Mouse (Mus musculus): Measurements from ENCODE around the gene Wdr46.
"Not testable (repeated sequence)": the region's sequence is repeated elsewhere in the genome, so short reads cannot be mapped to it uniquely, and the experiment has no call there.

Gene Wdr46
- long read RNA-seq, experiment 1, transcript Wdr46-201 (15 exons, 2,229 nt), result major isoform, 13 of 15 reads
- long read RNA-seq, experiment 1, partial matches to known transcripts, result 1 of 15 reads
- long read RNA-seq, experiment 1, other reads (novel, unspliced or antisense), result 1 of 15 reads
- long read RNA-seq, experiment 2, transcript Wdr46-201 (15 exons, 2,229 nt), result major isoform, 16 of 19 reads
- long read RNA-seq, experiment 2, partial matches to known transcripts, result 3 of 19 reads
- long read RNA-seq, experiment 2, other reads (novel, unspliced or antisense), result 0 of 19 reads

DNA sequence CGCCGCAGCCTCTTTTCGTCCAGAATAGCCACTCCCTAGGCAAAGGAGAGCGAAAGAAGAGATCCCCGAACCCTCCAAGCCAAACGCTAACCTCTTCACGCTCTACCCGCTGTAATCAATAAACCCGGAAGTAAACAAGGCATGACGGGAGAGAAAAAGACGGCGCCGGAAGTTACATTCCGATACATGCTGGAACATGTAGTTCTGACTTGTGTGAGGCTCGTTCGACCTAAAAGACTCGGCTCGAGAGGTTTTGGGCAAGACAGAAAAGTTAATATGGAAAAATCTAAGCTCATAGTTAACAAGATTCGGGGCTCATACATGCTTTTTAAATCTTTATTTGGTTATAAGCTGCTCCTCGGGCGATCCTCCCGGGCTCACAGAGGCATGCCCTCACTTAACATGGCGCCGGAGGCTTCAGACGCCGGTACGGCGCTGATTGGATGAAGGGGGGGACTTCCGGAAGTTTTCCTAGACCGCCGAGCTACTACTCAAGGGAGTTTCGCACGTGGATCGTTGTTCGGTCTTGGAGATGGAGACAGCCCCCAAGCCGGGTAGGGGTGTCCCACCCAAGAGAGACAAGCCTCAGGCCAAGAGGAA is at the start of gene Wdr46, which contains the start of gene Pfdn6:
Gene Wdr46, plus strand, starts transcription at position 455 of the 600 bp plus-strand sequence.
Gene Pfdn6, minus strand, starts transcription at position 138 of the 600 bp plus-strand sequence.
- intact Hi-C loops (cut with DNase I), result no loop called here

DNA sequence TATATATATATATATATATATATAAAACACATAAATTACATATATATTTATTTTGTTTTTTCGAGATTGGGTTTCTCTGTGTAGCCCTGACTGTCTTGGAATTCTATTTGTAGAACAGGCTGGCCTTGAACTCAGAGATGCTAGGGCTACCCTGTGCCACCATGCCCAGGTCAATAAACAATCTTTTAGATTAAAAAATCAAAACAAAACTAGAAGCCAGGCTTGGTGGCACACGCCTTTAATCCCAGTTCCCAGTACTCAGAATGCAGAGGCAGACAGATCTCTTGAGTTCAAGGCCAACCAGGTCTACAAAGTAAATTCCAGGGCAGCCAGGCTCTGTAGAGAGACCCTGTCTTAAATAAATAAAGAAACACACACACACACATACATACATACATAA is 49.1 kb upstream of the Wdr46 start:
- intact Hi-C loops (cut with DNase I), result no loop called here

DNA sequence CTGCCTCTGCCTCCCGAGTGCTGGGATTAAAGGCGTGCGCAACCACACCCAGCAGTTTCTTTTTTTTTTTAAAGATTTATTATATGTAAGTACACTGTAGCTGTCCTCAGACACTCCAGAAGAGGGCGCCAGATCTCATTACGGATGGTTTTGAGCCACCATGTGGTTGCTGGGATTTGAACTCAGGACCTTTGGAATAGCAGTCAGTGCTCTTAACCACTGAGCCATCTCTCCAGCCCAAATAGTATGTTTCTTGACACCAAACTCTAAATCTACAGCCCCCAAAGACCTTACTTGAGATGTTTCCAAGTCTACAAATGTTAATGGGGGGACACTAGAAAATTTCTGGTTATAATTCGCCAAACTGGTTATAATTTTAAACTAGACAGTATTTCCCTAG is 48.6 kb upstream of the Wdr46 start:
- intact Hi-C loops (cut with DNase I), result not testable (repeated sequence)

DNA sequence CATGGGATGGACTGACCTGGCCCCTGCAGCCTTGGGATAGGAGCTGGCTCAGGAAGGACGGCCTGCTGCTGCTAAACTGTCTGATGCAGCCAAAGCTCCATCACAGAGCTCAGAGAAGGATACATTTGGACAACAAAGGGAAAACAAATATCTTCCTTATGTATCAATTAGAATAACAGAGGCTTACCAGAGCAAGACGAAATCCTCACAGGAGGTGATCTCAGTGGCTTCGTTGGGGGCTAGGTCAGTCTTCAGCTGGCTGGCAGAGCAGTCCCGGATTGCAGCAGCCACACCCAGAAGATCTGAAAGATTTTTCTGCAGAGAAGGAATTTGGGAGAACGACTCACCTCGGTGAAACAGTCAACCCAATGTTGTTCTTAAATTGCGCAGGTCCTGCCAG is 48.0 kb upstream of the Wdr46 start:
- intact Hi-C loops (cut with DNase I), result no loop called here

DNA sequence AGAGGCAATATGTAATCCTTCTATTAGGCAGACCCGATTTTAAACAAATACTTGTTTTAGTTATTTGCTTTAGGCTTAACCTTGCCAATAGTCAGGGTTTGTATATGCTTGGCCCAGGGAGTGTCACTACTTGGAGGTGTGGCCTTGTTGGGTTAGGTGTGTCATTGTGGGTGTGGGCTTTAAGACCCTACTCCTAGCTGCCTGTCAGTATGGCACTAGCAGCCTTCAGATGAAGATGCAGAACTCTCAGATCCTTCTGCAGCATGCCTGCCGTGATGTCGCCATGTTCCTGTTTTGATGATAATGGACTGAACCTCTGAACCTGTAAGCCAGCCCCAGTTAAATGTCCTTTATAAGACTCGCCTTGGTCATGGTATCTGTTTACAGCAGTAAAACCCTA is 47.4 kb upstream of the Wdr46 start:
- intact Hi-C loops (cut with DNase I), result not testable (repeated sequence)

DNA sequence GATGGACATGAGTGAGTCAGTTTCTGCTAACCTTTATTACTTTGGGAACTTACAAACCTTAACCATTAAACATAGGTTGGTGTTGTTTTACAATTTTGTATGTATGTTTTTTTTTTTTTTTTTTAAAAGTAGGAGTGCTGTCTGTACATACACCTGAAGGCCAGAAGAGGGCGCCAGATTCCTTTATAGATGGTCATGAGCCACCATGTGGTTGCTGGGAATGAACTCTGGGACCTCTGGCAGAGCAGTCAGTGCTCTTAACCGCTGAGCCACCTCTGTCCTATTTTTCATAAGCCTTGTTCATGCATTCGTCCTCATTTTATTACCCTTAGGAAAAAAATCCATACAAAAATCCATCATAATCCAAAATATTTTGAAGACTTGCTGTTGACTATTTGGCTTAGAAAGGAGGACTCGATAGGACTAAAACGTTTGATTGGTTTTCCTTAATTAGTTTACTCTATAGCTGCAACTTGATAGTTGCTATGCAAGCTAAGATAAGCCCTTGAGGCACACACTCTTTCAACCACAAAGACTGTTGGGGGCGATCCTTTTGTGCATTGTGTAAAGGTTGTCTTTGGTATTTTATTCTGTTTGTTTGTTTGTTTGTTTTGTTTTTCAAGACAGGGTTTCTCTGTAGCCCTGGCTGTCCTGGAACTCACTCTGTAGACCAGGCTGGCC is 43.2 kb upstream of the Wdr46 start:
- intact Hi-C loops (cut with DNase I), result no loop called here

DNA sequence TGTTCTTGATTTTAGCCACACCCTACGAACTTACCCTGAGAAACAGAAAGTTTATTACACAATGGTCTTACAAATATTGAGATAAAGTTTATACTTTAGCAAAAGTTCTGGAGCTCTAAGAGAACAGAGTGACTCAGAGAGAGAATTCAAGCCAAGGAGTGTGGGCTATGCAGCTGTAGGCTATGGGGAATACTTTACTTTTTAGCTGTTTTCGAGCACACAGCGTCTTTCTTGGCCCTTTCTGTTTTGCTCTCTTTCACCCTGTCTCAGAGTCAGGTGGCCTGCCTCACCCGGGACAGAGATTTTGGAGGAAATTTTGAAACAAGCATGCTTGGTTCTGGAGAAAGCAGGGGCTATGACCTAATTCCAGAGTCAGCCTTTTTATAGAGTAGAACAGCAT is 42.3 kb upstream of the Wdr46 start:
- intact Hi-C loops (cut with DNase I), result not testable (repeated sequence)

DNA sequence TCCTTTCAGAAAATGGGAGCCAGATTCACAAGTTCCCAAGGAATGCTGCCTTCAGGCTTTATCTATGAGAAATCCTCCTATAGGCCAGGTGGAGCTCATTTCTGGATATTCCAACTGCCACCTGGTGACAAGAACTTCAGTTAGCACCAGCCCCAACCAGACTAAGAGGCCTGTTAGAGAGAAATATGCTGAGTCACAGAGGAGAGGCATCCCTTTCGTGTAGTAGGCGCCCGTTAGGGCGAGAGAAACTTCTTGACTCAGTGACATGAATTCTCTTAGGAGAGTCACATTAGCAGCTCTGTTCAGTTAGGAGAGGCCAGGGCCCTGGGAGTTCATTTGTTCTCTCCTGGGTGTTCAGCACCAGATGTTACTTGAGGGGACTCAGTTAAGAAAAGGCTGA is 40.8 kb upstream of the Wdr46 start:
- intact Hi-C loops (cut with DNase I), result no loop called here

DNA sequence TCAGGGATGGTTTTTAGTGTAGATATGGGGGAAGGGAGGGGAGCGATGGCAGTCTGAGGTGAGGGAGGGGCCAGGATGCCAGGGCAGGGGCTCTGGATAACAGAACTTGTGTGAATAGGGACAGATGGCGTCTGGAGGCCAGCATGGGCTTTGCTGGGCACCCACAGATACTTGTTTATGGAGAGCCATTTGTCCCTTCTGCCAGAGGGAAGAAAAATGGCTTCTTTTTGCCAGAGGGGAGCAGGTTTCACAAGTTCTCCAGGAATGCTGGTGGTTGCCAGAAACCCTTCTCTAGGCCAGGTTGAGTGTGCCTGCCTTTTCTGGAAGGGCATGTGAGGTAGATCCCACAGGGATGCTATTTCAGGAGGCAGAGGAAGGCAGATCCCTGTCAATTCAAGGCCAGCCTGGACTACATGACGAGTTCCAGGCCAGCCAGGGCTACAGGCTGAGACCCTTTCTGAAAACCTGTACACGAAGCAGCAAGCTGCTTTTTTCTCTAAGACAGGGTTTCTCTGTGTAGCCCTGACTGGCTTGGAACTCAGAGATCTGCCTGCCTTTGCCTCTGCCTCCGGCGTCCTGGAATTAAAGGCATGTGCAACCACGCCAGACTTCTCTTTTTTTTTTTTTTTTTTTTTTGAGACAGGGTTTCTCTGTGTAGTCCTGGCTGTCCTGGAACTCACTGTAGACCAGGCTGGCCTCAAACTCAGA is 40.0 kb upstream of the Wdr46 start:
- intact Hi-C loops (cut with DNase I), result no loop called here

DNA sequence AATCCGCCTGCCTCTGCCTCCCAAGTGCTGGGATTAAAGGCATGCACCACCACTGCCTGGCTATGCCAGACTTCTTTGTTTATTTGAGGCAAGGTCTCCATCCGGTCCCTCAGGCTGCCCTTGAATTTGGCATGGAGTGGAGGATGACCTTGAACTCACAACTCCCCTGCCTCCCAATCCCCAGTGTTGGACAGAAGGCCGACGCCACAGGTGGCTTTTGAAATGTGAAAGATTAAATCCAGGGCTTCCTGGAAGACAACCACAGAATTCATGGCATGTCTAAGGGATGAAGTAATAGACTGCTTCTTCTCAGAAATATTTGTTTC is 39.5 kb upstream of the Wdr46 start:
- intact Hi-C loops (cut with DNase I), result no loop called here

DNA sequence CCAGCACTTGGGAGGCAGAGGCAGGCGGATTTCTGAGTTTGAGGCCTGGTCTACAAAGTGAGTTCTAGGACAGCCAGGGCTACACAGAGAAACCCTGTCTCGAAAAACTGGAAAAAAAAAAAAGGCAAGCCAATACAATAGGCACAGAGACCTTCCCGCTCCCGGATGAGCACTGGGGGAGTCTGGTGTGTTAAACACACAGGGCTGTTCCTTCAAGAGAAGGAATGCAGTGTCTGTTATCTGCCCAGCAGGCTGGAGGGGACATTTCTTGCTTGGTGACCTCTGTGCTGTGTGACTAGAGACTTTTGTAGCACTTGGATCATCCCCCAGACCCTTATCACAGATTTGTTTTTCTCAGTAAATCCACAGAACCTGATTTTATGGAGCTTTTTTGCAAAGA is 38.8 kb upstream of the Wdr46 start:
- intact Hi-C loops (cut with DNase I), result no loop called here

DNA sequence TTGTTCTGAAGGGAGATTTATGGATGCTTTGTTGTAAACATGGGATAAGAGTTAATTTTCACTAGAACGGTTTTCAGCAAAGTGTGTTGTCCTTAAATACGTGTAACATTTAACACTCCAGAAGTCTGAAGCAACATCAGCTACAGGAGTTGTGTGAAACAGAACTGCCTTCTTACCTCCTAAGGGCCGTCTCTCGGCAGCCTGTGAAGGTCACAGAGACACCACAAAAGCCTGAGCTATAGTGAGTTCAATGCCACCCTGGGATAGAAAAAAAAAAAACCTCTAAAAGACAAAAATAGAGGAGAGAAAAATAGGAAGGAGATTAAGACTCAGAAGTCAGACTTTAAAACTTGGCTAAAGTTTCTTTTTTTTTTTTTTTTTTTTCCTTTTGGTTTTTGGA is 38.4 kb upstream of the Wdr46 start:
- intact Hi-C loops (cut with DNase I), result no loop called here

DNA sequence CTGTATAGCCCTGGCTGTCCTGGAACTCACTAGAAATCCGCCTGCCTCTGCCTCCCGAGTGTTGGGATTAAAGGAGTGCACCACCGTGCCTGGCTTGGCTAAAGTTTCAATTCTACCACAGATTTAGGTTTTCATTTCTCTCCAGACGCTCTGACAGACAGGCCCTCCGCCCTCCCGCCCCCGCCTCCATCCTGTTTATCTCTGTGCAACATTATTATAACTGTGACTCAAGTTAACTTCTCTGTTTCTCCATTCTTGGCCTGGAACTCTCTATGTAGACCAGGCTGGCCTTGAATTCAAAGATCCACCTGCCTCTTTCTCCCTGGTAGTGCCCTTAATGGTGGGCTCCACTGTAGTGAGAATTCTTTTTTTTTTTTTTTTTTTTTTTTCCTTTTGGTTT is 38.0 kb upstream of the Wdr46 start:
- intact Hi-C loops (cut with DNase I), result no loop called here

DNA sequence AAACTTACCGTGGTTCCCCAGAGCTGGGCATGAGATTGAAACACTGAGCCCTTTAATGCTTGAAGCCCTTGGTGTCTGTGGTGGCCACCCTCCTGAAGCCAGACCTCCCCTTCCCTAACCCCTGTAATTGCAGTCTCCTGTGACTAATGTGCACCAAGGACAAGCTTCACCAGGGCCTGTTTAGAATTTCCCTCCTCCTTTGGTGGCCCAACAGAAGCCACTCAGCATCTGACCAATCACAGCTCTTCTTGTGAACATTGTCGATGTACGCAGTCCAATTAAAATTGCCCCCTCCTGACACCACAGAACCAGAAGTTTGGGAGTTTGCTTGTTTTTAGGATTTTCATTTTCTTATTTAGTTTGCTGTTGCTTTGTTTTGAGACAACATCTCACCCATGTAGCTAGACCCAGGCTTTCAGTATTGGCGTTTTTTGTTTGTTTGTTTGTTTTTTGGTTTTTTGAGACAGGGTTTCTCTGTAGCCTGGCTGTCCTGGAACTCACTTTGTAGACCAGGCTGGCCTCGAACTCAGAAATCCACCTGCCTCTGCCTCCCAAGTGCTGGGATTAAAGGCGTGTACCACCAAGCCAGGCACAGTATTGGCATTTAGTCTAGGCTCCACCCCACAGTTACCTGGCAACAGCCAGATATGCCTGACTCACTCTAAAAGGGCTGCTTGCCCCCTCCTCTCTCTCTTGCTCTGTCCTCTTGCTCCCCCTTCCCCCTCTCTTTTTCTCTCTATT is 36.4 kb upstream of the Wdr46 start:
- intact Hi-C loops (cut with DNase I), result not testable (repeated sequence)

DNA sequence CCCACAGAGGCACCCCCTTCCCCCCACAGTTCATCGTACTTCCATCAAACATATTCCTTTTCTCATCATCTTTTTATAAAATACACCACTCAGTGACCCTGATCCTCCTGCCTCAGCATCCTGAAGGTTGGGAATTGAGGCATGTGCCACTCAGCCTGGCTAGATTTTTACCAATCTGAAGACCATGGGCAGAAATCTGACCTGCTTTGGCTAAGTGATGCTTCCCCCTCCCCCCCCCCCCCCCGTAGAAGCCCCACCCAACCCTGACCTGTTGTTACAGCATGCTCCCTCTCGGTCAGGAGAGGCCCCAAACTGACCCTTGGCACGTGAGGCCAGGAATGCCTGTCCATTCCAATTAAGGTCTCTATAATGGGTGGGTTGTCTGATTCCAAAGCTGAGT is 35.6 kb upstream of the Wdr46 start, which contains the start of gene Platr17:
Gene Platr17, plus strand, starts transcription at position 301 of the 400 bp plus-strand sequence.
- intact Hi-C loops (cut with DNase I), result not testable (repeated sequence)

DNA sequence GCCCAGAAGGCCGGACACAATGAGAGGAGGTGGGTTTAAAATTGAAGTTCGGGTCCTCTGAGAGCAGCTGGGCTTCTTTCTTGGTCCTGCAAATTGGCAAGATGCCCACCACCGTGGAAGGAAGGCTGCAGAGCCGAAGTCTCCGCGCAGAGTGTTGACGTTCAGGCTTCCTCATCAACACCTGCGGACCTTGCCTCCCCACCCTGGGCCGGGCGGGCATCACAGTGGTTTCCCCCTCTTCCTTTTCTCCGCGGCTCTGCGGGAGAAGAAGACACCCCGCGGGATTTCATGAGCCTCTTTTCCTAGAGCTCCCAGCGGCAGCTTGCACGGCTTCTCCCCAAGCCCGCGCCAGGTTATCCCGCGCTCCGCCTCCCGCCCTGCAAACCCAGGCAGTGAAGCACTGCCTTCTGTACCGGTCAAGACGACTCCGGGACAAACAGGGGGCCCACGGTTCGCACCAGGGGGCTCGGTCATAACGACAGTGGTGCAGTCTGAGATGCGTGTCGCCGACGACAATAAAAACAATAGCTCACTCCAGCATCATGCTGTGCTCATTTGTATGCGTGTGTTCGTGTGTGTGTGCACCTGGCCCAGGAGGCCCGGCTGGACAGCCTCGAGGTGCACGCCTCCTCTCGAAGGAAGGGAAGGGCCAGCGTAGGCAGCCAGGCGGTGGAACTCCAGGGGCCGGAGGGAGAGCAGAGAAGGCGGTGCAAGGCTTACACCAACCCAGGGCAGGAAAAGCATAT is 32.0 kb upstream of the Wdr46 start:
- intact Hi-C loops (cut with DNase I), result no loop called here

DNA sequence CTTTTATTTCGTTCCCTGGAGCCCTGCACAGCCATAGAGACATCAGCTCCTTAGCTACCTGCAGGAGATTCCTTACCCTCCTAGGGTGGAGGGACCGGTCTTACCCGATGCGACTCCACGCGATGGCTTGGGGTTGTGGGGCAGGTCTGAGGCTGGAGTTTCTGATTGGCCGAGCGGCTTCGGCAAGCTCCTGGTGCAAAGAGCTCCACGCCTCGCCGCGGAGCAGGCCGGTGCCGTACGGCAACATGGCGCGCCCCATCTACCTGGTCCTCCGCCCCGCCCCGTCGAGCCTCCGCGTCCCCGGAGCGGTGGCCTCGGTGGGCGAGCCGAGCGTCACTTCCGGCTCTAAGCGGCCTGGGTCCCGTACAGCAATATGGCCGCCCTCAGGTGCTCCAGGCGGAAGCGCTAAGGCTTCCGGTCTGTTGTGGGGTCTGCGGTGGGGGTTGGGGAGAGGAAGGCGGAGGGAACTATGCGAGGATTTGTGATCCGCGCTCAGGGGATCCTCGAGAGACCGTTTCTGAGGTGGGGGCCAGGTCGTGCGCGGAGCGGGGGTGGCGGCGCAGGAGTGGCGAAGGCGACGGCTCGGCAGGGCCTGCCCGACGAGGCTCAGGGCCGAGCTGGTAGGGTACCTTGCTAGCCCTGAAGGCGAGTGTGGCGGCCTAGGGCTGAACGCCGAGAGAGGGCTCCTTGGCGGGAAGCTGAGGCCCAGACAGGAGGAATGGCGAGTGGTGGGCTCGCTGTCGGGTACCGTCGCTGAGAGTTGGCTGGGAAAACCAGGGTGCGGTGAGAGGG is 31.2 kb upstream of the Wdr46 start, which contains the start of gene Daxx:
Gene Daxx, plus strand, starts transcription at position 338 of the 792 bp plus-strand sequence.
- intact Hi-C loops (cut with DNase I), result no loop called here

DNA sequence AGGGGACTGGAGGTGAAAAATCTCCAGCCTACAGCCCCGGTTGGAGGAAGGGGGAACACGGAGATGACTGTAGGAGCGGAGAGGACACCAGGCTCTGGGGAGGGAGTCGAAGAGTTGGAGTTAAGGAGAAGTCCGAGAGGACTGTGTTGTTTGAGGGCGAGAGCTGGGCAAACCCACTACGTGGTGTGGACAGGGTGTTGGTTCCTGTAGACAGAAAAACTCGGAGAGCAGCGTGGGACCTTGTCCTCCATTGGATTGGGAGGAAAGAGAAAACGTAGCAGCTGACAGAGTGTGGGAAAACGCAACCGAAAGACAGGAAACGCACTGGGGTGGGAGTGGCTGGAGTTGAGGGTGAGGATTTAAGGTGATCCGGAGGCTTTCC is 30.6 kb upstream of the Wdr46 start:
- intact Hi-C loops (cut with DNase I), result no loop called here

DNA sequence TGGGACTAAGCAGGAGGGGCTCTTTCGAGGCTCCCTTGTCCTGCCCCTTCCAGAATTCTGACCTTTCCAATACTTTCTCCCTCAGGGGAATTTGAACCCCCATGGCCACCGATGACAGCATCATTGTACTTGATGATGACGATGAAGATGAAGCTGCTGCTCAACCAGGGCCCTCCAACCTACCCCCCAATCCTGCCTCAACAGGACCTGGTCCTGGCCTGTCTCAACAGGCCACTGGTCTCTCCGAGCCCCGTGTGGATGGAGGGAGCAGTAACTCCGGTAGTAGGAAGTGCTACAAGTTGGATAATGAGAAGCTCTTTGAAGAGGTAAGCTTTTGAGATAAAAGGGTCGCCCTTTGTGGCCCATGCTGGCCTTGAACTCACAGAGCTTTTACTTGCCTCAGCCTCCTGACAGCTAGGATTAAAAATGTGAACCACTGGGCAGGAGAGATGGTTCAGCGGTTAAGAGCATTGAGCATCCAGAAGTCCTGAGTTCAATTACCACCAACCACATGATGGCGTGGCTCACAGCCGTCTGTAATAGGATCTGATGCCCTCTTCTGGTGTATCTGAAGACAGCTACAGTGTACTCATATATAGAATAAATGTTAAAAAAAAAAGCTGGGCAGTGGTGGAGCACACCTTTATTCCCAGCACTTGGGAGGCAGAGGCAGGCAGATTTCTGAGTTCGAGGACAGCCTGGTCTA is 30.0 kb upstream of the Wdr46 start:
- intact Hi-C loops (cut with DNase I), result no loop called here
